Mouse (Mus musculus): ENCODE data around the gene Sema4d. TPM values are rescaled to one million over a fixed set of nuclear protein-coding genes. Genes with fewer than 3 reads are reported as not detected.
"Not testable (repeated sequence)": the region's sequence is repeated elsewhere in the genome, so short reads cannot be mapped to it uniquely, and the experiment has no call there.

The Sema4d gene
- polyA plus RNA-seq, 1 experiment from 2014 or later = 9.7 TPM

DNA sequence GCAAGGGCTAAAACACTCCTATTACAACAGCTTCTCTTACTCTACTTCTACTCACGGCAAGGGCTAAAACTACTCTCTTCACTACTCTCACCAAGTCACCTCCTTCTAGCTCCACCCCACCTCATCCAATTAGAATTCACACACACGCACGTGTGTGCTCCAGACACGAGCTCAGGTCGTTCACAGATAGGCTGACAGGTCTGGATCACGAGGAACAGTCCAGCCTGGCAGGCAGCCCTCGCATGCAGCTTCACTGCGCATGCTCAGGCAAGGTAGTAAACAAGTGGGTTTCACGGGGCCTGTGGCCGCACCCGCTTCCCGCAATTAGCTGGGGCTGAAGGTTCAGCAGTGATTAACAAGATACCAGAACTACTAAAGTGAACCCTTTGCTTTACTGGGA is 125.4 kb downstream of the Sema4d start:
- not testable (repeated sequence) for H3K27ac ChIP-seq (ENCODE audit: low read depth); H3K9me3 ChIP-seq (ENCODE audit: control insufficient read depth, low read length); H3K4me1 ChIP-seq (replicated peaks; ENCODE audit: control insufficient read depth, insufficient read depth, low read length); ATAC-seq (replicated peaks; ENCODE audit: low FRiP score, low TSS enrichment, low read depth); H3K9ac ChIP-seq (ENCODE audit: low read length); H3K27me3 ChIP-seq (replicated peaks; ENCODE audit: control insufficient read depth, insufficient read depth, low read length); H3K4me2 ChIP-seq (ENCODE audit: low read length); H3K4me3 ChIP-seq (ENCODE audit: low read depth, low read length); DNase-seq (ENCODE audit: low spot score)
- 88% methylated on average over 12 of the region's 12 CpGs for WGBS
- H3K36me3 ChIP-seq (ENCODE audit: control insufficient read depth, insufficient read depth, low read length) = peaks cover 75% of the 10 kb centered on the region

DNA sequence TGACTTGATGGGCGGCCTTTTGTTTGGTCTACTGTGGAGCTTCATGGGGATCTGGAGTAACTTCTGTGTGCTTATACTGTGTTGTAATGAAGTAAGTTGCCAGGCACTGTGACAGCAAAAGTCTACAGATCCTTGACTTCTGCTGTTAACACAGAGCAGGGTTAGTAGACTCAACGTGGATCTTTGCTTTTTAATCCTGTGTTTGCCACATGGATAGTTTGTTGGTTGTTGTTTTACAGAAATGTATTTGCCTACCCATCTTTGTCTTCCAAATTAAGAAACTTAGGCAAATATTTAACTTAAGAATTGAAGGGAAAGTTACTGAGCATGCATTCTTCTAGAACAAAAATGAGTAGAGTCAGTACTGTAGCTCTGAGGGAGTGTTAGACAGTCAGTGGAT is 130.0 kb downstream of the Sema4d start:
- Histone ChIP-seq H3K27me3 (replicated peaks; ENCODE audit: control insufficient read depth, insufficient read depth, low read length) (no peaks in the 10 kb centered on the region), H3K4me1 (replicated peaks; ENCODE audit: control insufficient read depth, insufficient read depth, low read length) (no peaks in the 10 kb centered on the region), H3K4me3 (ENCODE audit: low read depth, low read length) (no peak overlapping the region), H3K9ac (ENCODE audit: low read length) (no peak overlapping the region), H3K9me3 (ENCODE audit: control insufficient read depth, low read length) (no peaks in the 10 kb centered on the region), H3K36me3 (ENCODE audit: control insufficient read depth, insufficient read depth, low read length) (peaks cover 93% of the 10 kb centered on the region), H3K27ac (ENCODE audit: low read depth) (no peak overlapping the region), H3K4me2 (ENCODE audit: low read length) (no peak overlapping the region)
- WGBS = 90% methylated on average over 2 of the region's 2 CpGs
- ATAC-seq (replicated peaks; ENCODE audit: low FRiP score, low TSS enrichment, low read depth) = no peak
- no peak for DNase-seq (ENCODE audit: low spot score)

DNA sequence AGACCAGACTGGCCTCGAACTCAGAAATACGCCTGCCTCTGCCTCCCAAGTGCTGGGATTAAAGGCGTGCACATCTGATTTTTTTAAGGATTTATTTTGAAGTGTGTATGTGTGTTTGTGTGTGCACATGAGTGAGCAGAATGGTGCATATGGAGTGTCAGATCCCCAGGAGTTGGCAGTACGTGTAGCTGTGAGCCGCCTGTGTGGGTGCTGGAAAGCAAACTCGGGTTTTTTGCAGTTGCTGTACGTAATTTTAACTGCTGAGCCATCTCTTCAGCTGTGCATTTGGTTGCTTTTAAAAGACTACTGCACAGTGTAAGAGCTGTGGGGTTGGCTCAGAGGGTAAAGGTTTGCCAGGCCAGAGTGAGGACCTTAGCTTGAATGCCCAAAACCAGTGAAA is 134.0 kb downstream of the Sema4d start:
- no peak overlapping the region for H3K27ac ChIP-seq (ENCODE audit: low read depth)
- H3K9me3 ChIP-seq (ENCODE audit: control insufficient read depth, low read length) = no peaks in the 10 kb centered on the region
- H3K36me3 ChIP-seq (ENCODE audit: control insufficient read depth, insufficient read depth, low read length) = peaks cover 96% of the 10 kb centered on the region
- no peak for ATAC-seq (replicated peaks; ENCODE audit: low FRiP score, low TSS enrichment, low read depth)
- 95% methylated on average over 7 of the region's 7 CpGs for WGBS
- no peak for DNase-seq (ENCODE audit: low spot score)
- no peaks in the 10 kb centered on the region for H3K27me3 ChIP-seq (replicated peaks; ENCODE audit: control insufficient read depth, insufficient read depth, low read length)
- H3K4me1 ChIP-seq (replicated peaks; ENCODE audit: control insufficient read depth, insufficient read depth, low read length) = no peaks in the 10 kb centered on the region
- no peak overlapping the region for H3K9ac ChIP-seq (ENCODE audit: low read length)
- H3K4me2 ChIP-seq (ENCODE audit: low read length) = no peak overlapping the region
- no peak overlapping the region for H3K4me3 ChIP-seq (ENCODE audit: low read depth, low read length)

DNA sequence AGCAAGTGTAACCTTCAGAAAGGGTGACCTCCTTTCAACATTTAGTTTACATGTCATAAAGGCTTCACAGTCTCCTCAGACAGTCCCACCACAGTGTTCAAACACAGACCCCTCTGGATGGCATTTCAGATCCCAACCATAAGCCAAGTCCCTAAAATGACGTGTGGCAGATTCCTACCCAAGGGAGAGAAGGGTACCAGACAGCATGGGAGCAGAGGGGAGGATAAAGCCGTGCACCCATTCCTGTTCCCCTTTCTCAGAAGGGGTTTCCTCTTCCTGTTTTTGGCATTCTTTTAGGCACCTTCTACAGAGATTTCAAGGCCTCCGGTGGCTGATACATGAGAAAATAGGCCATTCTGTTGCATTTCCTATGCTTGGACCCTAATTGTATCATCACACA is 135.5 kb downstream of the Sema4d start:
- ATAC-seq (replicated peaks; ENCODE audit: low FRiP score, low TSS enrichment, low read depth) (no peak), DNase-seq (ENCODE audit: low spot score) (no peak)
- 95% methylated on average over 3 of the region's 3 CpGs for WGBS
- H3K9ac ChIP-seq (ENCODE audit: low read length) = no peak overlapping the region
- H3K27me3 ChIP-seq (replicated peaks; ENCODE audit: control insufficient read depth, insufficient read depth, low read length) = no peaks in the 10 kb centered on the region
- H3K4me2 ChIP-seq (ENCODE audit: low read length) = no peak overlapping the region
- no peaks in the 10 kb centered on the region for H3K4me1 ChIP-seq (replicated peaks; ENCODE audit: control insufficient read depth, insufficient read depth, low read length)
- no peak overlapping the region for H3K4me3 ChIP-seq (ENCODE audit: low read depth, low read length)
- no peak overlapping the region for H3K27ac ChIP-seq (ENCODE audit: low read depth)
- H3K36me3 ChIP-seq (ENCODE audit: control insufficient read depth, insufficient read depth, low read length) = peaks cover 95% of the 10 kb centered on the region
- no peaks in the 10 kb centered on the region for H3K9me3 ChIP-seq (ENCODE audit: control insufficient read depth, low read length)

DNA sequence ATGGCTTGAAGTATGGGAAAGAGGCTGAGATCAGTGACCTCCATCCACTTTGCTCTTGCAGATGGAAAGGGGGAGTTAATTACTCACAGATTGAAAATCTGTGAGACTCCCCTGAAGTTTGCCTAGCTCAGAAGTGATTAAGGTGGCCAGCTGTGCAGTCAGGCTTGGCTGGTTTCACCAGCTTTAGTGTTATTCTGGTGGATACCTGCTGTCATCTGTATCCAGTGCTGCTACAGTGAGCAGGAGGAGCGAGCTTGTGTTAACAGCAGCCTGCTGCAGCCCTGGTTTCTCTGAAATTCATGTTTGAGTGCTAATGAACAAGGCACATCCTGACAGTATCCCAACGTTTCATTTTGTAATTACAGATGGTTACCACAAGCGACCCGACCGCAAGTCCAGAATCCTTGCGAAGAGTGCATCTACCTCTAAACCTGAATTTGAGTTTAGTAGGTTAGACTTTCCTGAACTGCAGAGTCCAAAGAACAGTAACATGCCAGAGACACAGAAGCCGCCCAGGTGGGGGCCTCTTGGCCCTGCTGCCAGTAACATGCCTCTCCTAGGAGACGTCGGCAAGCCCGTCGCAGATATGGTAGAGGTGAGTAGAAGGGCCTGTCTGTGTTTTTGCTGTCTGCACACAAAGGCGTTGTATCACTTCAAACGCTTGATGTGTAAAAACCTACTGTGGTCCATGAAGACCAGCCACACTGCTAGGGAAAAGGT is 136.9 kb downstream of the Sema4d start:
- DNase-seq (ENCODE audit: low spot score) (no peak), ATAC-seq (replicated peaks; ENCODE audit: low FRiP score, low TSS enrichment, low read depth) (no peak)
- WGBS = 91% methylated on average over 13 of the region's 13 CpGs
- Histone ChIP-seq H3K9me3 (ENCODE audit: control insufficient read depth, low read length) (no peaks in the 10 kb centered on the region), H3K9ac (ENCODE audit: low read length) (no peak overlapping the region), H3K4me1 (replicated peaks; ENCODE audit: control insufficient read depth, insufficient read depth, low read length) (no peaks in the 10 kb centered on the region; the same call in 1 of the 2 replicates), H3K4me2 (ENCODE audit: low read length) (no peak overlapping the region), H3K4me3 (ENCODE audit: low read depth, low read length) (no peak overlapping the region), H3K36me3 (ENCODE audit: control insufficient read depth, insufficient read depth, low read length) (peaks cover 84% of the 10 kb centered on the region), H3K27ac (ENCODE audit: low read depth) (no peak overlapping the region), H3K27me3 (replicated peaks; ENCODE audit: control insufficient read depth, insufficient read depth, low read length) (no peaks in the 10 kb centered on the region)

DNA sequence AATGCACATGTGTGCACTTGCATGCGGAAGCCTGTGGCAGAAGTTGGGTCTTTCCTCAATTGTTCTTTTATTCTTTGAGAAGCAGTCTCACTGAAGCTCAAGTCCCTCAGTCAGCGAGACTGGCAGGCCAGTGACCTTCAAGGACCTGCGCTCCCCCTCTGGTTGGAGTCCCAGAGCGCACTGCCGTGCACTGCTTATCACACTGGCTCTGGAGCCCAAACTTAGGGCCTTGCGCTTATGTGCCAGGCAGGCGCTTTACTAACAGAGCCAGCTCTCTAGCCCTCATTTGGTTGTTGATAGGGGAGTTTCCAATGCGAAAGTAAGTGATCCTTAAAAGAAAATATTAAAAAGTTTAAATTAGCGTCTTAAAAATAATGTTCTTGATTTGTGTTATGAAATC is 139.6 kb downstream of the Sema4d start:
- DNase-seq (ENCODE audit: low spot score) (no peak), ATAC-seq (replicated peaks; ENCODE audit: low FRiP score, low TSS enrichment, low read depth) (no peak)
- H3K4me1 ChIP-seq (replicated peaks; ENCODE audit: control insufficient read depth, insufficient read depth, low read length) = no peaks in the 10 kb centered on the region; the same call in 1 of the 2 replicates
- no peak overlapping the region for H3K27ac ChIP-seq (ENCODE audit: low read depth)
- H3K27me3 ChIP-seq (replicated peaks; ENCODE audit: control insufficient read depth, insufficient read depth, low read length) = no peaks in the 10 kb centered on the region
- H3K9me3 ChIP-seq (ENCODE audit: control insufficient read depth, low read length) = no peaks in the 10 kb centered on the region
- H3K4me2 ChIP-seq (ENCODE audit: low read length) = no peak overlapping the region
- WGBS = 94% methylated on average over 9 of the region's 9 CpGs
- H3K36me3 ChIP-seq (ENCODE audit: control insufficient read depth, insufficient read depth, low read length) = peaks cover 68% of the 10 kb centered on the region
- H3K4me3 ChIP-seq (ENCODE audit: low read depth, low read length) = no peak overlapping the region
- H3K9ac ChIP-seq (ENCODE audit: low read length) = no peak overlapping the region

DNA sequence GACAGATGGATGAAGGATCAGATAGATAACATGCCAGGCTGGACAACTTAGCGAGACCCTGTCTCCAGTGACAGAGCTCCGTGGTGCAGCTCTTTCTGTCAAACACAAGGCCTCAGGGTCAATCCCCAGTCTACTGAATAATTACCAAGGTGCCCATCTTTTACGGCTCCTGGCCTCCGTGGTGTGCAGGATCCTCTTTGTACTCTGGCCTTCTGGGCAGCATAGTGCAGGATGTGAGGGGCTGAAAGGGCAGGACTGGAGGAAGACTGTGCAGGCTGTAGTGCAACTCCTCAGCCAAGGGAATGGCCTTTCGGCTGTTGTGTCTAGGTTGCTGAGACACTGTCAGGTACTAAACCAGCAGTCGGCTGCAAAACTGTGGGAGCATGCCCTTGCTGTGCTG is 140.4 kb downstream of the Sema4d start:
- WGBS = 92% methylated on average over 6 of the region's 6 CpGs

DNA sequence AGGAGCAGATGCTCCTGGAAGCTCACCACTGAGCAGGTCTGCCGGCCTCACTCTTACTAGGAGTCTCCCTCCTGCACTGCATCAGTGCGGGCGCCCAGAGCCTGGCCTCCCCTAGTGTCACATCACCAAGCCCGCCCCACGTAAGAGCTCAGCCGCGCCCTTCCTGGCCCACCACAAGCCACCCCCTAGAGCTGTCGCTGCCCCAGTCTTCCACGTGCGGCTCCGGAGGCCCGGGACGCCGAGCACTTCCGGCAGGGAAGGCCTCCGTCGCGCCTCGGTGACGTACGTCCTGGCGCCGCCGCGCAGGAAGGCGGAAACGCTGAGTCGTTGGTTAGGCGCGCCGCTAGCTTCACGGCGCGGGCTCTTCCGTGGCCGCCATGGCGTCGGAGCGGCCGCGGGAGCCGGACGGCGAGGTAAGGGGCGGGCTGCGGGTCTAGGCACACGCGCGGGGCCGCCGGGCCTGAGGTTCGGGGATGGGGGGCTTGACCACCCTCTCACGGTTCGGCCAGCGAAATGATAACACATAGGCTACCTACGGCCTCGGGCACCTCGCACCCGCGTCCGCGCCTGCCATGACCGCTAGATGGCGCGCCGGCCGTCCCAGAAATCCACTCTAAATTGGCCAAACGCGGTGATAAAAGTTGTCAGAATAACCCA is 142.0 kb downstream of the Sema4d start, which contains the start of gene Secisbp2:
Secisbp2 (plus strand) TSS at position 290 of the 657 bp plus-strand sequence.
- Histone ChIP-seq H3K4me2 (ENCODE audit: low read length) (peak within 1 kb of the TSS; percentile 81), H3K27ac (ENCODE audit: low read depth) (peak within 1 kb of the TSS; percentile 82), H3K27me3 (replicated peaks; ENCODE audit: control insufficient read depth, insufficient read depth, low read length) (no peaks in the 10 kb centered on the region), H3K9ac (ENCODE audit: low read length) (peak within 1 kb of the TSS; percentile 79), H3K9me3 (ENCODE audit: control insufficient read depth, low read length) (no peaks in the 10 kb centered on the region), H3K36me3 (ENCODE audit: control insufficient read depth, insufficient read depth, low read length) (peaks cover 43% of the 10 kb centered on the region), H3K4me3 (ENCODE audit: low read depth, low read length) (peak within 1 kb of the TSS; percentile 67), H3K4me1 (replicated peaks; ENCODE audit: control insufficient read depth, insufficient read depth, low read length) (peaks cover 12% of the 10 kb centered on the region)
- ATAC-seq (replicated peaks; ENCODE audit: low FRiP score, low TSS enrichment, low read depth) (peak; percentile 94), DNase-seq (ENCODE audit: low spot score) (peak; percentile 95)
- WGBS = under 1% methylated on average over 69 of the region's 69 CpGs

More for the DNA sequence above, 140.4 kb downstream of the Sema4d start:
- H3K36me3 ChIP-seq (ENCODE audit: control insufficient read depth, insufficient read depth, low read length) = peaks cover 60% of the 10 kb centered on the region
- DNase-seq (ENCODE audit: low spot score) (no peak), ATAC-seq (replicated peaks; ENCODE audit: low FRiP score, low TSS enrichment, low read depth) (no peak)
- no peak overlapping the region for H3K9ac ChIP-seq (ENCODE audit: low read length)
- no peak overlapping the region for H3K27ac ChIP-seq (ENCODE audit: low read depth)
- H3K4me2 ChIP-seq (ENCODE audit: low read length) = no peak overlapping the region
- no peaks in the 10 kb centered on the region for H3K9me3 ChIP-seq (ENCODE audit: control insufficient read depth, low read length)
- H3K4me3 ChIP-seq (ENCODE audit: low read depth, low read length) = no peak overlapping the region
- H3K27me3 ChIP-seq (replicated peaks; ENCODE audit: control insufficient read depth, insufficient read depth, low read length) = no peaks in the 10 kb centered on the region
- no peaks in the 10 kb centered on the region; the same call in 1 of the 2 replicates for H3K4me1 ChIP-seq (replicated peaks; ENCODE audit: control insufficient read depth, insufficient read depth, low read length)
